Mouse (Mus musculus): ENCODE results near the gene Spata32. TPM values are rescaled to one million over a fixed set of nuclear protein-coding genes. Genes with fewer than 3 reads are reported as not detected.

Spata32 gene
- total and polyA plus RNA-seq, 2 experiments from 2014 or later, result 1.5 to 1.6 TPM

- H3K4me3 ChIP-seq (ENCODE audit: low read length), result no peak overlapping the region
- WGBS, result 89% methylated on average over 5 of the region's 5 CpGs
- TF ChIP-seq CTCF (IDR thresholded peaks at IDR 0.05; ENCODE audit: low read depth), result no peak
- ATAC-seq, result no peak
- no peaks in the 10 kb centered on the region for H3K27me3 ChIP-seq (ENCODE audit: insufficient read depth, low read length)
- DNase-seq (ENCODE audit: low spot score), result no peak
- H3K4me1 ChIP-seq (ENCODE audit: insufficient read depth, low read length), result peaks cover 3% of the 10 kb centered on the region
- H3K9me3 ChIP-seq (ENCODE audit: low read length), result no peaks in the 10 kb centered on the region
- H3K27ac ChIP-seq, result no peak overlapping the region
- H3K4me2 ChIP-seq (ENCODE audit: low read depth, low read length), result no peak overlapping the region
- H3K36me3 ChIP-seq (ENCODE audit: insufficient read depth, low read length), result no peaks in the 10 kb centered on the region
- no peak overlapping the region for H3K9ac ChIP-seq (replicated peaks; ENCODE audit: low read length)
These were observed 35.4 kb upstream of the Spata32 start for GRCm38 (mm10) chr11:103253605-103254004.

- no peak for DNase-seq (ENCODE audit: low spot score)
- Histone ChIP-seq H3K4me1 (ENCODE audit: insufficient read depth, low read length) (peaks cover 16% of the 10 kb centered on the region), H3K9ac (replicated peaks; ENCODE audit: low read length) (no peak overlapping the region), H3K36me3 (ENCODE audit: insufficient read depth, low read length) (no peaks in the 10 kb centered on the region), H3K27me3 (ENCODE audit: insufficient read depth, low read length) (no peaks in the 10 kb centered on the region), H3K9me3 (ENCODE audit: low read length) (no peaks in the 10 kb centered on the region), H3K4me2 (ENCODE audit: low read depth, low read length) (no peak overlapping the region), H3K4me3 (ENCODE audit: low read length) (no peak overlapping the region), H3K27ac (no peak overlapping the region)
- WGBS, result 95% methylated on average over 5 of the region's 5 CpGs
- ATAC-seq, result no peak
- TF ChIP-seq CTCF (IDR thresholded peaks at IDR 0.05; ENCODE audit: low read depth), result no peak
These were observed 34.1 kb upstream of the Spata32 start for GRCm38 (mm10) chr11:103252380-103252779.

GRCm38 (mm10) chr11:103250324-103250723 is 32.1 kb upstream of the Spata32 start:
- no peaks in the 10 kb centered on the region for H3K9me3 ChIP-seq (ENCODE audit: low read length)
- no peaks in the 10 kb centered on the region for H3K36me3 ChIP-seq (ENCODE audit: insufficient read depth, low read length)
- DNase-seq (ENCODE audit: low spot score), result no peak
- H3K4me2 ChIP-seq (ENCODE audit: low read depth, low read length), result no peak overlapping the region
- ATAC-seq, result no peak
- no peak overlapping the region for H3K27ac ChIP-seq
- no peak overlapping the region for H3K9ac ChIP-seq (replicated peaks; ENCODE audit: low read length)
- no peak overlapping the region for H3K4me3 ChIP-seq (ENCODE audit: low read length)
- TF ChIP-seq CTCF (IDR thresholded peaks at IDR 0.05; ENCODE audit: low read depth), result no peak
- H3K4me1 ChIP-seq (ENCODE audit: insufficient read depth, low read length), result peaks cover 32% of the 10 kb centered on the region
- WGBS, result 89% methylated on average over 3 of the region's 3 CpGs
- H3K27me3 ChIP-seq (ENCODE audit: insufficient read depth, low read length), result no peaks in the 10 kb centered on the region

- WGBS, result 65% methylated on average over 6 of the region's 6 CpGs
- H3K9ac ChIP-seq (replicated peaks; ENCODE audit: low read length), result no peak overlapping the region
- no peak for DNase-seq (ENCODE audit: low spot score)
- no peak overlapping the region for H3K27ac ChIP-seq
- H3K4me2 ChIP-seq (ENCODE audit: low read depth, low read length), result no peak overlapping the region
- peaks cover 32% of the 10 kb centered on the region for H3K4me1 ChIP-seq (ENCODE audit: insufficient read depth, low read length)
- ATAC-seq, result no peak
- no peak for TF ChIP-seq CTCF (IDR thresholded peaks at IDR 0.05; ENCODE audit: low read depth)
- no peaks in the 10 kb centered on the region for H3K9me3 ChIP-seq (ENCODE audit: low read length)
- no peaks in the 10 kb centered on the region for H3K36me3 ChIP-seq (ENCODE audit: insufficient read depth, low read length)
- H3K27me3 ChIP-seq (ENCODE audit: insufficient read depth, low read length), result no peaks in the 10 kb centered on the region
- H3K4me3 ChIP-seq (ENCODE audit: low read length), result no peak overlapping the region
These were observed 31.3 kb upstream of the Spata32 start for GRCm38 (mm10) chr11:103249509-103249908.

- no peak for TF ChIP-seq CTCF (IDR thresholded peaks at IDR 0.05; ENCODE audit: low read depth)
These were observed 30.6 kb upstream of the Spata32 start for GRCm38 (mm10) chr11:103248837-103249236.

GRCm38 (mm10) chr11:103247504-103248177 is 29.4 kb upstream of the Spata32 start:
- Histone ChIP-seq H3K27ac (peak overlapping the region; percentile 64; the same call in 1 of the 2 replicates), H3K9ac (replicated peaks; ENCODE audit: low read length) (no peak overlapping the region), H3K4me1 (ENCODE audit: insufficient read depth, low read length) (peaks cover 32% of the 10 kb centered on the region), H3K9me3 (ENCODE audit: low read length) (no peaks in the 10 kb centered on the region), H3K27me3 (ENCODE audit: insufficient read depth, low read length) (no peaks in the 10 kb centered on the region), H3K36me3 (ENCODE audit: insufficient read depth, low read length) (no peaks in the 10 kb centered on the region), H3K4me3 (ENCODE audit: low read length) (no peak overlapping the region), H3K4me2 (ENCODE audit: low read depth, low read length) (no peak overlapping the region)
- TF ChIP-seq CTCF (IDR thresholded peaks at IDR 0.05; ENCODE audit: low read depth), result no peak
- 39% methylated on average over 11 of the region's 11 CpGs for WGBS
- DNase-seq (ENCODE audit: low spot score) (peak; percentile 90), ATAC-seq (peak; percentile 73)

More at GRCm38 (mm10) chr11:103248837-103249236, 30.6 kb upstream of the Spata32 start:
- ATAC-seq (no peak), DNase-seq (ENCODE audit: low spot score) (no peak)
- WGBS, result 74% methylated on average over 5 of the region's 5 CpGs
- Histone ChIP-seq H3K4me1 (ENCODE audit: insufficient read depth, low read length) (peaks cover 32% of the 10 kb centered on the region), H3K4me2 (ENCODE audit: low read depth, low read length) (no peak overlapping the region), H3K27me3 (ENCODE audit: insufficient read depth, low read length) (no peaks in the 10 kb centered on the region), H3K36me3 (ENCODE audit: insufficient read depth, low read length) (no peaks in the 10 kb centered on the region), H3K9me3 (ENCODE audit: low read length) (no peaks in the 10 kb centered on the region), H3K27ac (no peak overlapping the region), H3K4me3 (ENCODE audit: low read length) (no peak overlapping the region), H3K9ac (replicated peaks; ENCODE audit: low read length) (no peak overlapping the region)

GRCm38 (mm10) chr11:103246731-103247290 is 28.6 kb upstream of the Spata32 start:
- Histone ChIP-seq H3K27ac (peak overlapping the region; percentile 54), H3K4me2 (ENCODE audit: low read depth, low read length) (no peak overlapping the region), H3K9ac (replicated peaks; ENCODE audit: low read length) (no peak overlapping the region), H3K4me1 (ENCODE audit: insufficient read depth, low read length) (peaks cover 32% of the 10 kb centered on the region), H3K4me3 (ENCODE audit: low read length) (no peak overlapping the region), H3K36me3 (ENCODE audit: insufficient read depth, low read length) (no peaks in the 10 kb centered on the region), H3K9me3 (ENCODE audit: low read length) (no peaks in the 10 kb centered on the region), H3K27me3 (ENCODE audit: insufficient read depth, low read length) (no peaks in the 10 kb centered on the region)
- WGBS, result 52% methylated on average over 4 of the region's 4 CpGs
- TF ChIP-seq CTCF (IDR thresholded peaks at IDR 0.05; ENCODE audit: low read depth), result no peak
- DNase-seq (ENCODE audit: low spot score) (no peak), ATAC-seq (peak; percentile 10; the same call in 1 of the 2 replicates)
